Mouse (Mus musculus) bone marrow, adult 2 months (tissue): ENCODE measurements around the gene Entpd3. TPM values are rescaled to one million over a fixed set of nuclear protein-coding genes. Genes with fewer than 3 reads are reported as not detected.

Source experiments
- H3K27ac ChIP-seq: fragments of 200-500 bp; 2 replicates; pipeline ENCODE4 v1.5.1; 2012; ENCODE audit warnings: low read depth, mild to moderate bottlenecking, control low read depth, inconsistent platforms, low read length; ENCODE audit not compliant: control insufficient read depth, poor library complexity, insufficient read depth
- H3K4me1 ChIP-seq: fragments of 200-500 bp; 2 replicates; pipeline ENCODE4 v1.6.1; 2011; ENCODE audit warnings: low read length; ENCODE audit not compliant: control insufficient read depth, insufficient read depth
- H3K4me3 ChIP-seq: fragments of 200-500 bp; replicated peaks from 2 replicates; pipeline ENCODE3; 2011; ENCODE audit warnings: mild to moderate bottlenecking, low read depth, low read length, control low read depth; ENCODE audit not compliant: control insufficient read depth
- CTCF ChIP-seq: fragments of 200-500 bp; IDR thresholded peaks from 2 replicates; pipeline ENCODE4 v1.5.1; 2011; ENCODE audit warnings: low read length, control low read depth; ENCODE audit not compliant: control insufficient read depth, insufficient read depth
- POLR2A ChIP-seq: fragments of 200-500 bp; IDR thresholded peaks from 2 replicates; pipeline ENCODE4 v1.6.1; 2011; ENCODE audit warnings: low read depth, mild to moderate bottlenecking, control low read depth, low read length, borderline replicate concordance; ENCODE audit not compliant: control insufficient read depth
- WGBS: fragments of 180-500 bp; shearing (Covaris S2); methylation state at CpG from one replicate; pipeline ENCODE4 v1.1.7; 2018; 5-methylcytosine and 5-hydroxymethylcytosine counted together
- polyA plus RNA-seq: library from polyadenylated mRNA; stranded (reverse); fragments of >200 nt; gene quantifications from 2 replicates; pipeline ENCODE4 v1.2.4, GENCODE M21; 2011; ENCODE audit warnings: low replicate concordance; ENCODE audit not compliant: missing spikeins, insufficient read depth, insufficient read length

The Entpd3 gene
- polyA plus RNA-seq, 1 experiment, result not detected

DNA sequence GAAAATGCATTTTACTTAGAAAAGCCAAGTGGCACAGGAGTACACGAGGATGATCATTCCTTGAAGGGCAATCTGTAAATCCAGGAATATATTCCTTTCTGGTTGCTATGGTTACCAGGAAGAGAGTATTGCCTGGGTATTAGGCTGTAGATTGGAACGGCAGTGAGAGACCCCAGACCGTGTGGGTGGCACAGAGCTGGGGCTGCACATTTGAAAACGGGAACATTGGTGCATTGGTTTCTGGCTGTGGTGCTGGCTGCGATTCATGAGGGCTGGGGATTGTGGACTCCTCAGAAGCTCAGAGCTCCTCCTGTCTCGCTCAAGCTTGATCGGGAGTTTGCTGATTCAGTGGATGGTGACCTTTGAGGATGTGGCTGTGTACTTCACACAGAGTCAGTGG, 40.2 kb downstream of the Entpd3 start:
- TF ChIP-seq CTCF, result no peak
- TF ChIP-seq POLR2A, result no peak
- H3K4me3 ChIP-seq, result no peak overlapping the region
- 82% methylated on average over 7 of the region's 7 CpGs for WGBS
- peaks cover 4% of the 10 kb centered on the region for H3K4me1 ChIP-seq
- H3K27ac ChIP-seq, result no peak overlapping the region

DNA sequence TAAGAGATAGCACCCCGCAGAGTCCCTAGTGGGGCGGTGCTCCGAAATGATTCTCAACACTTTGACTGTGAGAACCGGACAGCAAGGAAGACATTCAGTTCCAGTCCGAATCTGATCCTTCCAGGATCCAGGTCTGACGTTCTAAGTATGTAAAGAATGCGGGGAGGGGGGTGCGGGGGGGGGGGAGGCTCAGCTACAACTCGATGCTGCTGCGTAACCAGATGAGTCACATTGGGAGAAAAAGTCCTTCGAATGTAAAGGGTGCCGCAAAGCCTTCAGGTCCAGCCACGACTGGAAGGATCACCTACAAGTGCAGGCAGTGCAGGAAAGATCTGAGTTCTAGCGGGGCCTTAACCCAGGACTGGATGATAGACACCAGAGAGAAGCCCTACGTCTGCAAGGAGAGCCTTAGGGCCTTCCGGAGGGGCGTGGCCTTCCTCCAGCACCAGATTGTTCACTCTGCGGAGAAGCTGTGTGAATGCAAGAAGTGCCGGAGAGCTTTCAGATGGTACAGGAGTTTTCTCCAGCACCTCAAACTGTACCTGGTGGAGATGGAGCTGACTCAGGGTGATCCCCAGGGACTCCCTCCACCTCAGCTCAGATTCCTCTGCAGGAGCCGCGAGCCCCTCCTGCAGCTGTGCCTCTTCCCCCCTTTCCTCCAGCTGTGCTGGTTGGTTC, 42.5 kb downstream of the Entpd3 start:
- 29% methylated on average over 21 of the region's 21 CpGs for WGBS
- peak overlapping the region; percentile 48 for H3K4me3 ChIP-seq
- peak overlapping the region; percentile 11; the same call in 1 of the 2 replicates for H3K27ac ChIP-seq
- TF ChIP-seq CTCF (no peak), POLR2A (no peak)
- peaks cover 4% of the 10 kb centered on the region for H3K4me1 ChIP-seq

DNA sequence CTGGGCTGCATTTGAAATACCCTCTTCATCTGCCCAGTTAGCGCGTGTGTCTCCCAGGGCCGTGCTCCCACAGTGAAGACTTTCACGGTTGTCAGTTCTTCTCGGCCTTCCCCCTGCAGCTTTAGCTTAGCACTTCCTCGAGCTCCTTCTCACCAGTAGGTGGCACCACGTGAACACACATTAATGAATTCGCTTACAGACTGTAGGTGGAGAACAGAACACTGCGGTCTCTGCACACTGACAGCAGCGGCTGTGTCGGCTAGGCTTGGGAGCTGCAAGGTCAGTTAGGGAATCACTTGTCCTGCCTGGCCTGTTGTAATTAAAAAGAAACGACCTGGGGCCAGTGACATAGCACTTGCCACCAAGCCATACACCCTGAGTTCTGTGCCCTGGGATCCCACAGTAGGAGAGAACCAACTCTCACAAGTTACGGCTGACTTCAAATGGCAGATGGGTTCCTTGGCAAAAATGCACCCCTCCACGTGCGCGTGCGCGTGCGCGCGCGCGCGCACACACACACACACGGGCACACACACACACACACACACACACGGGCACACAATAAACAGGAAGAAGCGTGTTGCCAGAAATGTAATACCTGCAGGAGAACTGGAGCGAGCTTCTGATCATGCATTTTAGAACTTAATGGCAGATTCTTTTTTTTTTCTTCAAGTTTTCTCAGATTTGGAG, 43.1 kb downstream of the Entpd3 start:
- TF ChIP-seq POLR2A, result peak; percentile 22; the same call in 1 of the 2 replicates
- TF ChIP-seq CTCF, result peak; percentile 87
- Histone ChIP-seq H3K4me3 (peak overlapping the region; percentile 48), H3K4me1 (peaks cover 4% of the 10 kb centered on the region), H3K27ac (peak overlapping the region; percentile 51)
- 1% methylated on average over 28 of the region's 28 CpGs for WGBS

DNA sequence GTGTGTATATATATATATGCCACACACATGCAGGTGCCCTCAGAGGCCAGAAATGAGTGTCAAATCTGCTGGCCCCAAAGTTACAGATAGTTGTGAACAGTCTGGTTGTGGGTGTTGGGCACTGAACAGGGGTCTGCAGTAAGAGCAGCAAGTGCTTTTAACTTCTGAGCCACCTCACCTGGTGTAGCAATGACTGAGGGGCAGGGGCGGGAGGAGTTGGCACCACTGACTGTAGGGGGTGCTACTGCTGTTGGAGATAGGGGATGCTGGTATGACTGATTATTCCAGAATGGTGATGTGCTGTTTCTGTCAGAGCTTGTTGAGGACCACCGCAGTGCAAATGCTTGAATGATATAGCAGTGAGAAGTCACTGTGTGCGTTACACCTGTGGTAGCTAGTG, 43.7 kb downstream of the Entpd3 start:
- Histone ChIP-seq H3K4me3 (no peak overlapping the region), H3K4me1 (peaks cover 1% of the 10 kb centered on the region; the same call in 1 of the 2 replicates), H3K27ac (no peak overlapping the region)
- 55% methylated on average over 3 of the region's 3 CpGs for WGBS
- TF ChIP-seq POLR2A (no peak), CTCF (no peak)

DNA sequence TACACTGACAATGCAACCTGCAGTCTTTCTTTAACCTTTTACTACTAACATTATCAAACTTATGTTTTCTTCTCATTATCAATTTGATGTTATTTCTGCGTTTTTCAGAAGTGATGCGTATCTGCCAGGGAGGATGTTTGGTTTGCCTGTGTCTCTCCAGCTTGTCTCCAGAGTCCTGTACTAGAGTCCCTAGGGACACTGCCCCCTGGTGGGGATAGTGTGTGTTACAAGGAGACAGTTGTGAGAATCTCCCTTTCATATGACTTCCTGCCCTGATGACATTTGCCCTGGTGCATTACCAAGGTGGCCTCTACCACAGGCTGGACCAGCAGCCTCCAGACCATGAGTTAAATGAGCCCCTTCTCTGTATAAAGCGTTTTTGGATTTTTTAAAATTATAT, 46.9 kb downstream of the Entpd3 start:
- TF ChIP-seq POLR2A, result no peak
- peak; percentile 82 for TF ChIP-seq CTCF
- no peak overlapping the region for H3K4me3 ChIP-seq
- 8% methylated on average over 3 of the region's 3 CpGs for WGBS
- no peaks in the 10 kb centered on the region; the same call in 1 of the 2 replicates for H3K4me1 ChIP-seq
- no peak overlapping the region for H3K27ac ChIP-seq

DNA sequence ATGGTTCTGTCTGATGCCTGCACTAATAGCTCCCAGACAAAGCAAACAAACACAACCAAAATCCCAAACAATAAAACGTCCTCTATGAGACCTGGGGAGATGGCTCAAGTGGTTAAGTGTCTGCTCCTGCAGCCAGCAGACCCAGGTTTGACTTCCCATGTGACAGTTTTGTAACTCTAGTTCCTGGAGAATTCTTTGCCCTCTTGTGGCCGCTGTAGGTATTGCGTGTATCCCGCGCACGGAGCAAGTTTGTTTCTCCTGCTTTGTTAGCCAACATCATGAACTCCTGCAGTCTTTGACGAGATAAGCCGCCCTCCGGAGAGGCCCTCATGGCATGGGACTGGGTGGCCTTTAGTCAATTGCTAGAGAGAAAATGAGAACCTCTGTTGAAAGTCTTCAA, 51.9 kb downstream of the Entpd3 start:
- Histone ChIP-seq H3K4me3 (no peak overlapping the region), H3K27ac (no peak overlapping the region), H3K4me1 (no peaks in the 10 kb centered on the region)
- TF ChIP-seq CTCF (peak; percentile 69), POLR2A (no peak)
- 4% methylated on average over 9 of the region's 9 CpGs for WGBS

DNA sequence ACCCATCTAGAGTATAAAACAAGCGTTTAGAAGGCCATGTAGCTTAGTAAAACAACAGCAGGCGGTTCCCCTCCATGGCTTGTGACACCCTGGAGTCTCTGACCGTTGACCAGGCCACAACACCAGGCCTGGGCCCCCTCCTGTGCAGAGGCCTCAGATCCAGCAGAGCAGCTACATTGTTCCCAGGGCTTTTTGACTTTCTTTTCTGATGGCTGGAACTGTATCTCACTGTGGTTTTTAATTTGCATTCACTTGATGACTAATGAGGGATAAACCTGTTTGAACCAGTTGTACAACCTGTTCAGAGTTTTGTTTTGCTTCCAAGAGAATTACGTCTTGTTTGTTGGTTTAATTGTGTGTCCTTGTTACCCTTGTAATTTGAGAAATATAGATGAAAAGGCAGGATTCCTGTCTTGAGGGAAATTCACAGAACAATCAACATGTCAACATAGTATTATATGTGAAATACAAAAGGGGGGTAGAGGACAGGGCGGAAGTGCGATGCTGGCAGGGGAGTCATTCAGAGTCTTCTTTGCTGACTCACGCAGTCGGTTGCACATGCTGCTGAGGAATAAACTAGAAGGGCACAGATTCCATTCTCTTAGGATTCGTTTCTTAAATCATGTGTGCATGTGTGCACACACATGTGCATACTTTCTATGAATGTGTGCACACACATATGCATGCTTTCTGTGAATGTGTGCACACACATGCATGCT, 53.9 kb downstream of the Entpd3 start:
- no peak for TF ChIP-seq CTCF
- no peak for TF ChIP-seq POLR2A
- H3K4me1 ChIP-seq, result no peaks in the 10 kb centered on the region
- 71% methylated on average over 9 of the region's 9 CpGs for WGBS

DNA sequence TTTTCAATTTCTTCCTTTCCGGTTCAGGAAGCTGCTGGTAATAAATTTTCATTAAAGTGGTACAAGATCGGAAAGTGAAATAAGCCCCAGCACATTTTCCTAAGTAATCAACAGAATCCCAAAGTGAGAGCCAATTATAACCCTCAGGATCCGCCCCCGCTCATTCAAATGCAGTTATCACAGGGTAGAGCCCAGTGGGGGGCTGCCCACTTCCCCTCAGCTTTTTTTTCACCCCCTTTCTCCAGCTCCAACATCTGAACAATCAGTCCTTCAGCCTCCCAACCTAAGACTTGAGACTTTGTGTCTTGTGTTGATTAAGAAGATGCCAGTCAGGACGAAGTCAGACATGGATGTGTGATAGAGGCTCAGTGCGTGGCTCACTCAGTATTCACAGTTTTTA, 55.2 kb downstream of the Entpd3 start:
- Histone ChIP-seq H3K27ac (no peak overlapping the region), H3K4me3 (no peak overlapping the region), H3K4me1 (no peaks in the 10 kb centered on the region)
- no peak for TF ChIP-seq CTCF
- TF ChIP-seq POLR2A, result no peak
- WGBS, result 71% methylated on average over 6 of the region's 6 CpGs

More for the DNA sequence above, 53.9 kb downstream of the Entpd3 start:
- no peak overlapping the region for H3K27ac ChIP-seq
- no peak overlapping the region for H3K4me3 ChIP-seq
